Mouse (Mus musculus): ENCODE results near the gene Arpc4. TPM values are rescaled to one million over a fixed set of nuclear protein-coding genes. Genes with fewer than 3 reads are reported as not detected.

Arpc4 gene
- polyA plus RNA-seq, 1 experiment from 2014 or later, result 384 TPM

DNA sequence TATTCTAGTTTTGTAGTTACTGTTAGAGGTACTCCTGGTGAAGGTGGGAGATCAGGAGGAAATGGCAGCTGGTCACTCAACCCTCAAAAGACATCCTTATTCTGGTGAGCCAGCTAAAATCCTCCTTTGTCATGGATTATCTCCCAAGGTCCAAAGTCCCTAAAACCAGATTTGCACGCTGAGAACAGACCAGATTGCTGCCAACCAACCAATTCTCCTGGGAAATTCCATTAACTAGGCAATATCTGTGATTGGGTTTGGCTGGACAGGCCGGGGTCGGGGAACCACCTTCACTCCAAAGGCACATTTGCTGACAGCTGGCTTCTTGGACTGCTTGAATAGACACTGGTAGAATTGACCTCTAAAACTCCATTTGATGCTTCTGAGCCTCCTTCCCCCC is 12.8 kb downstream of the Arpc4 start:
- no peak overlapping the region for H3K9ac ChIP-seq
- no peak overlapping the region for H3K27ac ChIP-seq
- H3K4me3 ChIP-seq, result no peak overlapping the region
- H3K27me3 ChIP-seq, result no peaks in the 10 kb centered on the region
- 92% methylated on average over 3 of the region's 3 CpGs for WGBS
- H3K4me2 ChIP-seq (replicated peaks), result no peak overlapping the region
- peaks cover 26% of the 10 kb centered on the region for H3K4me1 ChIP-seq
- peaks cover 57% of the 10 kb centered on the region for H3K36me3 ChIP-seq
- no peak for ATAC-seq (ENCODE audit: low FRiP score, low read depth)
- H3K9me3 ChIP-seq, result no peaks in the 10 kb centered on the region

DNA sequence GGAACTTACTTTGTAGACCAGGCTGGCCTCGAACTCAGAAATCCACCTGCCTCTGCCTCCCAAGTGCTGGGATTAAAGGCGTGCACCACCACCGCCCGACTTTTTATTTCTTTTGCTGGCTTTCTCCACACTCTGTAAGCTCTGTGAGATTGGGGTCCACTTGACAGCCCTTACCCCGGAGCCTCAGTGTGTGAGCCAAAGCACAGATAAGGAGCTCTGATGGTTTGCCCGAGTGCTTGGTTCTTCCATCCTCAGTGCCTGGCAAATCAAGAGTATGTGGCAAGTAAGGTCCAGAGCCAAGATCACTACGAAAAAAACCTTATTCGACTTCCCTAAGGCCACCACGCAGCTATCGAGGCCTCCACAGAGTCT is 14.1 kb downstream of the Arpc4 start:
- Histone ChIP-seq H3K9ac (peak overlapping the region; percentile 79), H3K4me1 (peaks cover 26% of the 10 kb centered on the region), H3K4me2 (replicated peaks) (peak overlapping the region; percentile 91), H3K9me3 (no peaks in the 10 kb centered on the region), H3K36me3 (peaks cover 51% of the 10 kb centered on the region), H3K27ac (no peak overlapping the region), H3K4me3 (peak overlapping the region; percentile 54), H3K27me3 (no peaks in the 10 kb centered on the region)
- WGBS, result 32% methylated on average over 10 of the region's 10 CpGs
- 0 out of 2 replicates have a peak, but pooled peaks have one; percentile 9 for ATAC-seq (ENCODE audit: low FRiP score, low read depth)

DNA sequence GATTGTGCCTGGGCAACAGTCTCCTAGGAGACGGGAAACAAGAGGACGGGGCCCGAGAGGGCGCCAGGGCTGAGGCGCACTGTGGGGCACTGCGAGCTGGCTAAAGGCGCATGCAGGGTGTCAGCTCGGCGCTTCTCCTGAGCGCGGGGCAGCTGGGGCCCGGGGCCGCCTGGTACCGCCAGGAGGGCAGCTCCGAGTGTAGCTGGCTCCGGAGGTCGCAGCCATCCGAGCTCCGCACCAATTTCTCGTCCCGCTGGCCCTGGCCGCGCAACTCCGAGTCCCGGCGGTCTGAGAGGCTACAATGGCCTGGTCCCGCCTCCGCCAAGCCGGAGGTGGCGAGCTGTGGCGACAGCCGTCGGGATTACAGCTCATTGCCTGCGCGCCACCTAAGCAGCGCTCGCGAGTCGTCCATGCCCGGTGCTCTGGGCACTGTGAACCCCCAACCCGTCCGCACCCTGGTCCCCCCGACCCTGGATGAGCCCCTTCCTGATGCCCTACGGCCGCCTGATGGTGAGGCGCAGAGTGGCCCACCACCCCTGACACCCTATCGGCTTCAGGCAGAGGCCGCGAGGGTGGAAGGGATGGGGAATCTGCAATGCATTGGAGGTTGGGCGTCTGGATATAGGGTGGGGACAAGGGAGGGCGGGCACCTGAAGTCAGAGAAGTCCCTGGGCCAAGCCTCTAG is 14.6 kb downstream of the Arpc4 start:
- Histone ChIP-seq H3K36me3 (peaks cover 46% of the 10 kb centered on the region), H3K27me3 (no peaks in the 10 kb centered on the region), H3K9me3 (no peaks in the 10 kb centered on the region), H3K4me2 (replicated peaks) (peak overlapping the region; percentile 91), H3K9ac (peak overlapping the region; percentile 79), H3K27ac (peak overlapping the region; percentile 39; the same call in 1 of the 2 replicates), H3K4me1 (peaks cover 26% of the 10 kb centered on the region), H3K4me3 (peak overlapping the region; percentile 54)
- peak; percentile 78 for ATAC-seq (ENCODE audit: low FRiP score, low read depth)
- under 1% methylated on average over 46 of the region's 51 CpGs for WGBS

DNA sequence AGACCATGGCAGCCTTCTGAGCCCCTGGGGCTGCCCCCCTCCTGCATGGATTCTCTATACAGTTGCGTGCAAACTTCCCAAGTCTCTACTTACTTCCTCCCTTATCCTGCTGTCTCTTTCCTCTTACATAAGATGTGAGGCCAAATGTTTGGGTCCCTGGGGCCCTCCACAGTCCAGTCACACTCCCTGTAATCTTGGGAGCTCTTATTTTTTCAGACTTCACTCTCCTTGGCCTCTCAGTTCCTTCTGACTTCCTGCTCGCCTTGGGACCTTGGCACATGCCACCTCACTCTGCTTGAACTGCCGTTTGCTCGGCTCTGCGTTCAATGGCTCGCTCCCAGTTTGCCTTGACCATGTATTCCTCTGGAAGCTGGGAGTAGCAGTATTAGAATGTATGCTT is 16.0 kb downstream of the Arpc4 start:
- ATAC-seq (ENCODE audit: low FRiP score, low read depth), result no peak
- Histone ChIP-seq H3K36me3 (peaks cover 32% of the 10 kb centered on the region), H3K9me3 (no peaks in the 10 kb centered on the region), H3K4me3 (no peak overlapping the region), H3K27me3 (no peaks in the 10 kb centered on the region), H3K9ac (no peak overlapping the region), H3K27ac (no peak overlapping the region), H3K4me2 (replicated peaks) (no peak overlapping the region), H3K4me1 (peaks cover 26% of the 10 kb centered on the region)
- WGBS, result 87% methylated on average over 6 of the region's 6 CpGs

DNA sequence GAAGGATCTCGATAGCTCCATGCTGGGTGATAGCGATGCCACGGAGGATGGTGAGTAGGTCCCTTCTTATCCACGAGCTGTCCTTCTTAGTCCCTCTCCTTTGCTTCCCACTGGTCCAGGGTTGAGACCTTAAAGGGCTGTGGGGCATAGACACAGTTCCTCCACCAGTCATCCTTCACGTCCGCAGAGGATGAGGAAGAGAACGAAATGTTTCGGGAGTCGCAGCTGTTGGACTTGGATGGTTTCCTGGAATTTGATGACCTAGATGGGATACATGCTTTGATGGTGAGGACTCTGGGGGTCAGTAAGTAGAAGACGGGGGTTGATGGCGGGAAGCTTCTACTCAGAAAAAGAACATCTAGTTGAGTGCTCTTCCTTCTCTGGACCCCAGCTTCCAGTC is 16.9 kb downstream of the Arpc4 start:
- no peak overlapping the region for H3K4me3 ChIP-seq
- no peak for ATAC-seq (ENCODE audit: low FRiP score, low read depth)
- H3K9me3 ChIP-seq, result no peaks in the 10 kb centered on the region
- no peak overlapping the region for H3K27ac ChIP-seq
- peaks cover 23% of the 10 kb centered on the region for H3K36me3 ChIP-seq
- H3K27me3 ChIP-seq, result no peaks in the 10 kb centered on the region
- 93% methylated on average over 11 of the region's 11 CpGs for WGBS
- H3K4me2 ChIP-seq (replicated peaks), result no peak overlapping the region
- peaks cover 24% of the 10 kb centered on the region for H3K4me1 ChIP-seq
- H3K9ac ChIP-seq, result no peak overlapping the region

DNA sequence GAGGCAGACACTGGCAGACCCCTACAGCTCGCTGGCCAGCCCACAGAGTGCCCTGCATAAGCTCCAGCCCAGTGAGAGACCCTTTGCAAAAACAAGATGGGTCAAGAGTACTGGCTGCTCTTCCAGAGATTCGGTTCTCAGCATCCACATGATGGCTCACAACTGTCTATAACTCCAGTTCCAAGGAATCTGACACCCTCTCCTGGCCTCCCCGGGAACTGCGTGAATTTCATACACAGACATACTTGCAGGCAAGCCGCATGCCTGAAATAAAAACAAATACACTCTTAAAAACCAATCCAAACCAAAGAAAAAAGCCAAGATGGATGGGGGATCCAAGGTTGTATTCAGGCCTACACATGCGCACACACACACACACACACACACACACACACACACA is 17.6 kb downstream of the Arpc4 start:
- no peaks in the 10 kb centered on the region for H3K27me3 ChIP-seq
- H3K36me3 ChIP-seq, result peaks cover 17% of the 10 kb centered on the region
- H3K4me1 ChIP-seq, result peaks cover 19% of the 10 kb centered on the region
- no peak overlapping the region for H3K9ac ChIP-seq
- H3K9me3 ChIP-seq, result no peaks in the 10 kb centered on the region
- no peak overlapping the region for H3K27ac ChIP-seq
- no peak overlapping the region for H3K4me3 ChIP-seq
- no peak for ATAC-seq (ENCODE audit: low FRiP score, low read depth)
- H3K4me2 ChIP-seq (replicated peaks), result no peak overlapping the region
- 88% methylated on average over 6 of the region's 6 CpGs for WGBS

DNA sequence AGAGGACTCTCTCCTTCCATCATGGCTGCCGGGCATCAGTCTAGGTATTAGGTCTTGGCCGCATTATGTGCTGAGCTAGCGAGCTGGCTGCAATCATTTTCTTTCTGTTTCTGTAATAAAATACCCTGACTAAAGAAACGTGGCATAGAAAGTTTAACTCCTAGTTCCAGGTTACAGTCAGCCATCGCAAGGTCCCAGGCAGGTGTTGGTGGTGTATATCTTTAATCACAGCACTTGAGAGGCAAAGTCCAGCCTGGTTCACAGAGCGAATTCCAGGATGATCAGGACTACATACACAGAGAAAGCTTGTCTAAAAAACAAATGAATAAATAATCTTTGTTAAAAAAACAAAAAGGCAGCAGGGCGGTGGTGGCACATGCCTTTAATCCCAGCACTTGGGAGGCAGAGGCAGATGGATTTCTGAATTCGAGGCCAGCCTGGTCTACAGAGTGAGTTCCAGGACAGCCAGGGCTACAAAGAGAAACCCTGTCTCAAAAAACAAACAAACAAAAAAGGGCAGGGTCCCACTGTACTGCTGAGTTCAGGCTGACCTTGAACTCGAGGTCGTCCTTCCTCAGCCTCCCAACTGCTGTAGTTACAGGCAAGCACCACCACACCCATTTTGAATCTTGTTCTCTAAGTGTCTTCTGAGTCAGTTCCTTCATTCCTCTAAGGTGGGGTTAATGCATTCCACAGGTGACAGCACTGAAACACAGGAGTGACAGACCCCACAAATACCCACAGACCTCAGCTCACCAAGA is 18.5 kb downstream of the Arpc4 start:
- H3K9ac ChIP-seq, result no peak overlapping the region
- H3K4me1 ChIP-seq, result peaks cover 19% of the 10 kb centered on the region
- H3K4me2 ChIP-seq (replicated peaks), result no peak overlapping the region
- H3K27me3 ChIP-seq, result no peaks in the 10 kb centered on the region
- H3K27ac ChIP-seq, result no peak overlapping the region
- no peak for ATAC-seq (ENCODE audit: low FRiP score, low read depth)
- WGBS, result 85% methylated on average over 10 of the region's 10 CpGs
- no peak overlapping the region for H3K4me3 ChIP-seq
- H3K36me3 ChIP-seq, result peaks cover 10% of the 10 kb centered on the region
- no peaks in the 10 kb centered on the region for H3K9me3 ChIP-seq

DNA sequence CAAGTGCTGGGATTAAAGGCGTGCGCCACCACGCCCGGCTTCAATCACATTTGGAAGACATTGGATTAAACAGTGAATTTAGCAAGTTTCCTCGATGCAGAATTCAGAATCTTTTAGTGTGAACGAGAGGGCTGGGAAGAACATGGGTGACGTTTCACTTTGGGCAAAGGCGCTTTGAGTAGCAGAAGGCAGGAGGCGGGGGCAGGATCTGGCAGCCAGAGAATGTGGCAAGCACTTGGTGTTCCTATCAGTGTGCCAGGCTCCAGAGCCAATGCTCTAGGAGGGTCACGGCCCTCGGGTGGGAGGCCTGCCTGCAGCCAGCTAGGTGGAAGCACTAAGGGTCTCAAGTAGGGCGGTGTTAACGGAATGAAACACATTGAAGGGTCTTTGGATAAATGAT is 24.2 kb downstream of the Arpc4 start:
- Histone ChIP-seq H3K27me3 (no peaks in the 10 kb centered on the region), H3K9me3 (no peaks in the 10 kb centered on the region), H3K27ac (no peak overlapping the region), H3K4me2 (replicated peaks) (no peak overlapping the region), H3K4me1 (no peaks in the 10 kb centered on the region), H3K9ac (no peak overlapping the region), H3K36me3 (peaks cover 9% of the 10 kb centered on the region), H3K4me3 (no peak overlapping the region)
- 92% methylated on average over 13 of the region's 13 CpGs for WGBS
- no peak for ATAC-seq (ENCODE audit: low FRiP score, low read depth)

DNA sequence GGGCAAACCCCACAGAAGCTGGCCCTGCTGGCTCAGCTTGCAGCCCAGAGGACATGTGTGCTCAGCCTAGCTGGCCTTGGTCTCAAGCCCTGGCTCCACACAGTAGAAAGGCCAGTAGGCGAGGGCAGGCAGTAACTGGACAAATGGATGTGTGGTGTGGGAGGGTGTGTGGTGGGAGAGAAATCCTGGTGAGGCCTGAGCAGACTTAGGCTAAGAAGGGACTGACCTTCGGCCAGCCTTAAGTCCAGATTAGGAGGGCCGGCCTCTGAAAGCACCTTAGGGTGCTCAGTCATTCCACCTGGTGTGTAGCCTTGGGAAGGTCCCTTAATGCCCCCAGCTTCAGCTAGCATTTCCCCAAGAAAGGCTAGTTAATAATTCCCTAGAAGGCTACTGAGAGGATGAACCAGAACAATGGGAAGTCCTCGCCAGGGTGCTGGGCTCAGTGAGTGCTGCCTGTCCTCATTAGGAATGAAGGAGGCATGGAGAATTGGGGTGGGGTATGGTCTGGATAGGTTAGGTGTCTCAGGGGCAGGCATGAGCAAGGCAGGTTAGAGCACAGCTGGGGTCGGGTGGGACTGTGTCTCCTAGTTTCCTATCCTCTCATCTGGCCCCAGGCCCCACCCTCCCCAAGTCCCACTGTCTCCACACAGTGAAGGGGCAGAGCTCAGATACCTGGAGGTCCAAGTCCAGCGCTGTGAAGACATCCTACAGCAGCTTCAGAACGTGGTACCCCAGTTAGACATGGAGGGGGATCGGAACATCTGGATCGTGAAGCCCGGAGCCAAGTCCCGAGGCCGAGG is 26.9 kb downstream of the Arpc4 start:
- Histone ChIP-seq H3K36me3 (peaks cover 24% of the 10 kb centered on the region), H3K4me1 (peaks cover 3% of the 10 kb centered on the region; the same call in 1 of the 2 replicates), H3K9me3 (no peaks in the 10 kb centered on the region), H3K4me2 (replicated peaks) (no peak overlapping the region), H3K4me3 (no peak overlapping the region), H3K27ac (no peak overlapping the region), H3K27me3 (no peaks in the 10 kb centered on the region), H3K9ac (no peak overlapping the region)
- ATAC-seq (ENCODE audit: low FRiP score, low read depth), result no peak; the same call in 1 of the 2 replicates
- 76% methylated on average over 12 of the region's 12 CpGs for WGBS

DNA sequence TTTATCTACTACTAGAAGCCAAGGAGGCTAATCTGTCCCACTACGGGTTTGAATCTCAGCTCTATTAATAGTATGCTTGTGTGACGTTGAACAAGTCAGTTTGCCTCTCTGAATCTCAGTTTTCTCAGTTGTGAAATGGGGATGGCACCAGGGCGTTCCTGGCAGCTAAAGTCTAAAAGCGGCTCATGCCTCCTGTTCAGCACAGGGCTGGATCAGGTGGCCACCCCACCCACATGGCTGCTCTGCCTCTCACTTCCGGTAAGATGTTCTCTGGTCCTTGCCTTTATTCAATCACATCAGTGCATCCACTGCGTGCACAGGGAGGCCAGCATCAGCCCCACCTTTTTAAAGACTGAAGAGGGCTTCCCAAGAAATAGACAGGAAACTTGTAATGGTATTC is 27.6 kb downstream of the Arpc4 start:
- Histone ChIP-seq H3K4me2 (replicated peaks) (no peak overlapping the region), H3K27me3 (no peaks in the 10 kb centered on the region)
- no peak for ATAC-seq (ENCODE audit: low FRiP score, low read depth)

DNA sequence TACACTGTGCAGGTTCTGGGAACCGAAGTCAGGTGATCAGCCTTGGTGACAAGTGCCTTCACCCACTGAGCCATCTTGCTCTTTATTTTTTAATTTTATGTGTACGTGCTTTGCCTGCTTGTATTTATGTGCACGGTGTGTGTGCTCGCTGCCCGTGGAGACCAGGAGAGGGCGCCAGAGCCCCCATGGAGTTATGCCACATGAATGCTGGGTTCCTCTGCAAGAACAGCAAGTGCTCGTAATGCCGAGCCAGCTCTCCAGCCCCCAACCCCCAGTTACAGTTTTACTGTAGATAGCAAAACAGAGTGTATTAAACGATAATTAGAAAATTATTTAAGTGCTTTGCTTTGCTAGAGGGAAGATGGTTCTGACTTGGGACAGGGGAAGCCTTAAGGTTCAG is 28.8 kb downstream of the Arpc4 start:
- no peaks in the 10 kb centered on the region for H3K9me3 ChIP-seq
- no peak for ATAC-seq (ENCODE audit: low FRiP score, low read depth)
- H3K4me3 ChIP-seq, result no peak overlapping the region
- H3K9ac ChIP-seq, result no peak overlapping the region
- peaks cover 3% of the 10 kb centered on the region; the same call in 1 of the 2 replicates for H3K4me1 ChIP-seq
- no peak overlapping the region for H3K4me2 ChIP-seq (replicated peaks)
- peaks cover 26% of the 10 kb centered on the region for H3K36me3 ChIP-seq
- 72% methylated on average over 9 of the region's 9 CpGs for WGBS
- no peak overlapping the region for H3K27ac ChIP-seq
- no peaks in the 10 kb centered on the region for H3K27me3 ChIP-seq

More for the DNA sequence above, 27.6 kb downstream of the Arpc4 start:
- no peak overlapping the region for H3K4me3 ChIP-seq
- H3K36me3 ChIP-seq, result peaks cover 24% of the 10 kb centered on the region
- no peak overlapping the region for H3K27ac ChIP-seq
- peaks cover 3% of the 10 kb centered on the region; the same call in 1 of the 2 replicates for H3K4me1 ChIP-seq
- H3K9me3 ChIP-seq, result no peaks in the 10 kb centered on the region
- 84% methylated on average over 6 of the region's 6 CpGs for WGBS
- no peak overlapping the region for H3K9ac ChIP-seq

DNA sequence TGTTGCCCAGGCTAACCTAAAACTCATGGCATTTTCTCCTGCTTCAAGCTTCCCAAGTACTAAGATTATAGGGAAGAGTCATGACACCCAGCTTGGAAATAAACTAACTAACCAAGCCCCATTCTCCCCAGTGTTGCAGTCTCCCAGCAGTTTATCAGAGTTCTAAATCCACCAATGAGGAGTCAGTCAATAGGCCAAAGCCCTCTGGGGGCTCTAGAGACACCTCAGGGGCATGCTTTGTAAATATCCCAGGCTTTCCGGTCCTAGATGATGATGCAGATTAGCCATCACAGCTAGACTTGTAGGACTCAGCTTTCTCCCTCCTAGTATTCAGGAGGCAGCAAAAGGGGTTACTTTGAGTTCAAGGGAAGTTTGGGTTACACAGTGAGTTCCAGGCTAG is 32.1 kb downstream of the Arpc4 start:
- no peak for ATAC-seq (ENCODE audit: low FRiP score, low read depth)
- WGBS, result 62% methylated on average over 1 of the region's 1 CpGs
- H3K36me3 ChIP-seq, result peaks cover 45% of the 10 kb centered on the region

More for the DNA sequence above, 32.1 kb downstream of the Arpc4 start:
- Histone ChIP-seq H3K4me2 (replicated peaks) (no peak overlapping the region), H3K9ac (no peak overlapping the region), H3K27me3 (no peaks in the 10 kb centered on the region), H3K9me3 (no peaks in the 10 kb centered on the region), H3K4me1 (peaks cover 3% of the 10 kb centered on the region; the same call in 1 of the 2 replicates), H3K4me3 (no peak overlapping the region), H3K27ac (no peak overlapping the region)

All from limb, embryonic 13.5 days (tissue).